Mouse (Mus musculus) retina, embryonic 14.5 days (tissue): ENCODE results near the gene Abtb2.

Source experiments
- DNase-seq: peaks from one replicate; pipeline ENCODE4 v3.0.0-alpha.2; 2015; ENCODE audit warnings: low spot score

Abtb2 gene

GRCm38 (mm10) chr2:103618407-103618806 is 52.3 kb downstream of the Abtb2 start:
- DNase-seq: no peak

GRCm38 (mm10) chr2:103622950-103623349 is 56.8 kb downstream of the Abtb2 start:
- DNase-seq: peak; percentile 46

GRCm38 (mm10) chr2:103625349-103625932 is 59.3 kb downstream of the Abtb2 start:
- DNase-seq: peak; percentile 97

GRCm38 (mm10) chr2:103627101-103627500 is 61.0 kb downstream of the Abtb2 start:
- DNase-seq: no peak

GRCm38 (mm10) chr2:103629956-103630355 is 63.8 kb downstream of the Abtb2 start:
- no peak for DNase-seq

- DNase-seq: no peak
Measured at GRCm38 (mm10) chr2:103631293-103631717, 65.2 kb downstream of the Abtb2 start.

- no peak for DNase-seq
Measured at GRCm38 (mm10) chr2:103632136-103632925, 66.2 kb downstream of the Abtb2 start.

GRCm38 (mm10) chr2:103632926-103633250 is 66.8 kb downstream of the Abtb2 start:
- no peak for DNase-seq

GRCm38 (mm10) chr2:103635731-103636487 is 69.8 kb downstream of the Abtb2 start:
- DNase-seq: no peak

- no peak for DNase-seq
Measured at GRCm38 (mm10) chr2:103637385-103637784, 71.3 kb downstream of the Abtb2 start.

- no peak for DNase-seq
Measured at GRCm38 (mm10) chr2:103637943-103638342, 71.8 kb downstream of the Abtb2 start.

GRCm38 (mm10) chr2:103639701-103640100 is 73.6 kb downstream of the Abtb2 start:
- no peak for DNase-seq

- no peak for DNase-seq
Measured at GRCm38 (mm10) chr2:103640861-103641260, 74.8 kb downstream of the Abtb2 start.

GRCm38 (mm10) chr2:103643584-103644211 is 77.6 kb downstream of the Abtb2 start:
- peak; percentile 83 for DNase-seq

GRCm38 (mm10) chr2:103644418-103644817 is 78.3 kb downstream of the Abtb2 start:
- no peak for DNase-seq

- DNase-seq: no peak
Measured at GRCm38 (mm10) chr2:103650314-103650879, 84.3 kb downstream of the Abtb2 start.

GRCm38 (mm10) chr2:103652121-103652520 is 86.0 kb downstream of the Abtb2 start:
- DNase-seq: no peak

GRCm38 (mm10) chr2:103655037-103655436 is 88.9 kb downstream of the Abtb2 start:
- DNase-seq: no peak

- no peak for DNase-seq
Measured at GRCm38 (mm10) chr2:103656028-103656427, 89.9 kb downstream of the Abtb2 start.

GRCm38 (mm10) chr2:103659167-103659566 is 93.1 kb downstream of the Abtb2 start:
- no peak for DNase-seq

GRCm38 (mm10) chr2:103659648-103660556 is 93.8 kb downstream of the Abtb2 start:
- DNase-seq: no peak
